Mouse (Mus musculus): ENCODE measurements around the gene Sftpa1.

The Sftpa1 gene

DNA sequence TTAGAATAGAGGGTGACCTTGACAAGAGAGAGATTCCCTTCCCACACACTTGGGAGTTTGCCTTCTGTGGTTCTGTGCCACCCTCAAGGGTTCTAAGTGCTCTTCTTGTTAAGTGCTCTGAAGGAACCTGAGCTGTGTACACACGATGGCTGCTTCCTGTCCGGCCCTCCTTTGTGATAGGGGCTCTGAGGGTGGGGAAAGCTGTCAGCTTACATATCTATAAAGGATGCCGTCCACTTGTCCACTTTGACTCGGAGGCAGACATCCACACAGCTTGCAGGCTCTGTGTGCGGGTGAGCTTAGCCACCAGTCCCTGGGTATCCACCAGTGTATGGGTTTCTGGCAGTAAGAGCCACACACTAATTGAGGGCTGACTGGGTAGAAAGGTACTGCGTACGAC, at the start of gene Sftpa1:
Gene Sftpa1 (plus strand): TSS at position 243 of the 400 bp plus-strand sequence.
- no peak for DNase-seq (ENCODE audit: inconsistent ontology term)

DNA sequence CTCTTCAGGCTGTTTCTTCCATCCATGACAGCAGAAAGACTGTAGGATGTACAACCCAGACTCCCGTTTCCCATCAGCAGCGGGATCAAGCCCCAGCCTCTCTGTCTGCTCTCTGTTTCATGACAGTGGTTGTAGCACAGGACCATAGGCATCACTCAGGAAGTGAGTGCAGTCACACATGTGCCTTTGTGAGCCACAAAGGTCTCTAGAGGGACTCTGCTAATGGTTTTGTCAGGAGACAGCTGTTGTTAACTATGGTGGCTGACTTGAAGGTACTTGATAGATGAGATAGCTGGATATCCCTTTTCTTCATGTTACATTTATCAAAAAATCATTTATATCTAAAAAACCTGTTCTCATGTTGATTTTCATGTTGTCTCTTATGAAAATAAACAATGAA, 49.2 kb upstream of the Sftpa1 start:
- no peak for DNase-seq (ENCODE audit: inconsistent ontology term)

DNA sequence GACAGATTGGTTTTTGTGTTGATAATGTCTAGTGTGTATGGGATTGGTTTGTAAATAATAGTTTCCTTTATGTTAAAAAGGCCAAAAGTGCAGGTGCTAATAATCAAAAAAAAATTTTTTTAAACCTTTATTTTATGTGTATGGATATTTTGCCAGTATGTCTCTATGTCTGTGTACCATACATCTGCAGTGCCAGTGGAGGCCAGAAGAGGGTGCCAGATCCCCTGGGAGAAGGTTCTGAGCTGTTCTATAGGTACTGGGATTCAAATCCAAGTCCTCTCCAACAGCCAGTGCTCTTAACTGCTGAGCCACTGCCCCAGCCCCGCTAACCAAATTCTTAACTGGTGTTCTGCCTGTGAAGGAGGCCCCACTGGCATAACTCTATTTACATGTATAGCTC, 44.1 kb upstream of the Sftpa1 start:
- DNase-seq (ENCODE audit: inconsistent ontology term), result no peak

DNA sequence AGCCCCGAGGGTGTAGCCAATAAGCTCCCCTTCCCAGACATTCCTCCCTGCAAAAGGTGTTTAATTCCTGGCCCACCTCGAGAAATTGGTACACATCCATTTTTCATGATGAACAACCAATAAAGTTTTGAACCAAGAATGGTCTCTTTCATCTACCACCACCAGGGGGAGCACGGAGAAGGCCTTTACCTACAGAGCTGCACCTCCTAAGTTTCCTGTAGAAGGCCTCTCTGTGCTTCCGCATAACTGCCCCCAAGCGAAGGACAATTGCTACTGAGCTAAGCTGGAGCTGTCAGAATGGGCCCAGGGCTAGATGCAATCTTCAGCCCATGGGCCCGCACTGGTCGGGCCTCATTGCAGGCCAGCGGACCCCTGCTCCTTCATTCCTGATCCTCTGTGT, 40.8 kb upstream of the Sftpa1 start:
- DNase-seq (ENCODE audit: inconsistent ontology term), result no peak

DNA sequence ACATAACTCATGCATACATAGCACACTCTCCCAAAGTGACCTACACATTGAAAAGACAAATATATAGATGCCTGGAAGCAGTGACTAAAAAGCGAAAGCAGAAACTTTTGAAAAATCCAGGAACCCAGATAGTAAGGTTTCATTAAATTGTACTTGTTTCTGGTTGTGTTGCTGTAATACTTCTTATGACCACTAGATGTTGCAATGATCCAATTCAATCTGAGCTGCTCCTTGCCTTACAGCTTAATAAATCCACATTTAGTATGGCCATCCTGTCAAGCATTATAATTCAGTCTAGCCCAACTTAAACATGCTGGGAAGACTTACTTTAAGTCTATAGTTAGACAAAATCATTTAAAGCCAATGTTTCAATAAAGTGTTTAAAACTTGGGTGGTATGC, 37.5 kb upstream of the Sftpa1 start:
- DNase-seq (ENCODE audit: inconsistent ontology term), result no peak

DNA sequence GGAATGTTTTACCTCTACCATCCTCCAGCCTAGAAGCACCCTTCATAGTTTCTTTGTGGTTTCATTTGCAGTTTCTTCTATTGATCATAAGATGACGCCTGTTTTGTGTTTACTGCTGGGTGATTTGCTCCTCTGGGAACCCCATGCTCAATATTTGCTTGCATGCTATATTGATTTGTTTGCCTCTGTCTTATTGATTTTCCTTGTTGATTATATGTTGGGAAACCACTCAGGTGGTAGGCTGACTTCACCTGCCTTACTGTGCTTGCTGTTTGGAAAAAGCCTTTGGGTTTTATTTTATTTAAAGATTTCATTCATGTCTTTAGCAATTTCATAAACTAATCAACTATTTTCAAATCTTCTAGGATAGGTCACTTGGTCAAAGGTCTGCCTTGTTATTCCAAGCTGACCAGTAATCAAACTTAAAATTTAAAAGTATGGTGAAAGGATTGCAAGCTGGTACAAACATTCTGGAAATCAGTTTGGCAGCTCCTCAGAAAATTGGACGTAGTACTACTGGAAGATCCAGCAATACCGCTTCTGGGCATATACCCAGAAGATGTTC, 35.2 kb upstream of the Sftpa1 start:
- DNase-seq (ENCODE audit: inconsistent ontology term), result no peak

DNA sequence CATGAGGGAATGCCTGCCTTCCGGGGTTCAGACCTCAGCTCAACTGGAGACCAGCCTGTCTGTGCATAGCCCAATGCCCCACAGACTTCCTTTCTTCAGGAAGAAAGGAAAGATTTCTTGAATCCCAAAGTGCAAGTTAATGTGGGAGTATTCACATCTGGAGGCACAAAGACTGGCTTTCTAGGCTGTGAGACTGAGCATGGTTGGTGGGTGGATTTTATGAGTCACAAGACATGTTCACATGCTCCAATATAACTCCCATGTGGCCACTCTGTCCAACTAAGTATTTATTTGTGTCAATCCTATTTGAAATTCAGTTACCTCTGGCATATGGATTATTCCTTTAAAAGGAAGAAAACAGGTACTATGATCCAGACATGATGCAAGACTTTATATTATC, 32.9 kb upstream of the Sftpa1 start:
- DNase-seq (ENCODE audit: inconsistent ontology term), result no peak

DNA sequence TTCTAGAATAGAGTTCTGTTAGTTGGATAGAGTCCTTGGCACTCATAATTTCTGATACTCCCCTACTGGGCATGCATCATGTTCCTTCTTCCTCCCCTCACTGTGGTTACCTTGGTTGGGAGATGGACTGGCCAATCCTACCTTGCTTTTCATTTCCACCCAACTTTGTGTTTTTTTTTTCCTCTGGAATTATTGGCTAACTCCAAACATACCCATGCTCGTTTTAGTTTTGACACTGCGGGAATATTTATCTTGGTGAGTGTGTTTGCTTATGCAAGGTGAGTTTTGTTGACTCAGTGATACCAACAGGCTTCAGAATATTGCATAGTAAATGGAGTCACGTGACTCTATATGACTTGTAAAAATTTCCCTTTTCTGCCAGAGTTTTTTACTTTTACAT, 30.9 kb upstream of the Sftpa1 start:
- DNase-seq (ENCODE audit: inconsistent ontology term), result no peak

DNA sequence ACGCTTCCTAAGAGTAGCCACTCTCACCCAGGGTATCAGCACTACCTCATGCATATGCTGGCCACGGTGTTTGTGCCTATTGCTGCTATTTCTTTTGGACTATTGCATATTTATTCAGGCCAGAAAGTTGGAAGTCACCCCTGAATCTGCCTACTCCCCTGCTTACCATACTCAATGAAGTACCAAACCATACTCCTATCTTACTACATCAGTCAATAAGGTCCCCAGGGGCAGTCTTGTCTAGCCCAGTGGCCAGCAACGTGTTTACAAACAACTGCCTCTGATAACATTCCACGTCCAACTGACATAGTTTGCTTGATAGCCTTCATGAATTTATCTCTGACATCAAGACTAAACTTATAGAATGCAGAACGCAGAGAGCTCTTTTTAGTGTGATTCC, 30.3 kb upstream of the Sftpa1 start:
- DNase-seq (ENCODE audit: inconsistent ontology term), result no peak

DNA sequence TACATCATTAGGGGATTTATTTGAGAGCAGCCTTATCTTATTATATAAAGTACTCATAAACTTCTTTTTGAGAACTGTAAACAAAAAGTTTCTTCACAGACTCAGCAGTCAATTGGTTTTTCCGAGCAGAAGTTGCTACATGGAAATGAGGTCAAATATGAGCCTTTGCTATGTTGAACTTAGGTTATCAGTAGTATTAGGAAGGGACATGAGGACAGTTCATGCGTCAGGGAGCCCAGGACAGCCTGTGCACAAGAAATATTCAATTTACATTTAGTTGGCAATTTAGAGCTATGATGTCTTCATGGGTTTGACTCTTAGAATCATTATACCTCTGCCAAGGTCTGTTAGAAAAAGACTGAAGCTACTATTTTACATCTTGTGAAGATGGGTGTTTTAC, 29.3 kb upstream of the Sftpa1 start:
- DNase-seq (ENCODE audit: inconsistent ontology term), result no peak

DNA sequence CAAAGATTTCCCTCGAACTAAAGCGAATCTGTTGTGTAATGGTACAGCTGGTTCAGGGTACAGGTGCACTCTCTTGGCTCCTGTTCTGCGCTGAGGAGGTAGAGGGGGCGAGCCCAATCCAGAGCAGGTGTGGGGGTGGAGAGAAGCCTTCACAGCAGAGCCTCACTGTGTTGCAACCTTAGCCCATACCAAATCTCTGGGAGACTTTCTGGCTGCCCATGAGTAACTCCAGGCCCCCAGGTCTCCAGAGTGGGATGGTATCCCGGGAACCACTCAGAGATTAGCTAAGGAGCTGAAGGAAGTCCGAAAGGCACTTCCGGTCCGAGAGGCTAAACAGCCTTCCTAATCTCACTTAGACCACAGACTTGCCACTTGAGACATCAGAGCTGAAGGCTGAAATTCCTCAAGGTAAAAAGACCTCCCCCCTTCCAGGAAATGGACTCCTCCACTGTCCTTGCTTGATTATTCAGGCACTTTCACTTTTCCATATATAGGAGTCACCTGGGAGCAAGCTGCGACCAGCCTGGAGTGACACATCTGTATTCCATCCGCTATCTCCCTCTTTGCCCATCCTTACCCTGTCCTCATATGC, 26.6 kb upstream of the Sftpa1 start, which contains the start of gene Mat1a:
Gene Mat1a (plus strand): TSS at position 183 of the 592 bp plus-strand sequence.
- no peak for DNase-seq (ENCODE audit: inconsistent ontology term)

DNA sequence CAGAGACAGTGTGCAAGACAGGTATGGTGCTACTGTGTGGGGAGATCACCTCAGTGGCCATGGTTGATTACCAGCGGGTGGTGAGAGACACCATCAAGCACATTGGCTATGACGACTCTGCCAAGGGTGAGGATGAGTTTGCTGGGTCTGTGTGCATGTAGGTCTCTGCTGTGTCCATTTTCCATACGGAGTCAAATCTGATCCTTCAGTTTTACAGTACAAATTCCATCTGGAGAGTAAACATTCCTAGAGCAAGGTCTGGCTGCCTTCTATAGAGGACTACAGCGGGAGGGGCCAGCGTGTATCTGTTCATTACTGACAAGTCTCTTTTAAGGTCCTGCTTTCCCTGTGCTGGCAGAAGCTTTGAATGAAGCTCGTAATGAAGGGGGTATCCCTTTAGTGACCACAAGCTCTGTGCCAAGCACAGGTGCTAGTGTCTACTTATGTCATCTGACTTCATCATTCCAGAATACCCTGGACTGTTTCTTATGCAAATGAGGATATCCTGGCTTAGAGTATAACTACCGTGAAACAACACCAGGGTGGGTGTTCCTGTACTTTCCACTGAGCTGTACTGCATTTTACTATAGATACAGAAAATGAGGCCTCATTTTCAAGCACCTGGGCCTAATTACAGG, 20.4 kb upstream of the Sftpa1 start:
- no peak for DNase-seq (ENCODE audit: inconsistent ontology term)

DNA sequence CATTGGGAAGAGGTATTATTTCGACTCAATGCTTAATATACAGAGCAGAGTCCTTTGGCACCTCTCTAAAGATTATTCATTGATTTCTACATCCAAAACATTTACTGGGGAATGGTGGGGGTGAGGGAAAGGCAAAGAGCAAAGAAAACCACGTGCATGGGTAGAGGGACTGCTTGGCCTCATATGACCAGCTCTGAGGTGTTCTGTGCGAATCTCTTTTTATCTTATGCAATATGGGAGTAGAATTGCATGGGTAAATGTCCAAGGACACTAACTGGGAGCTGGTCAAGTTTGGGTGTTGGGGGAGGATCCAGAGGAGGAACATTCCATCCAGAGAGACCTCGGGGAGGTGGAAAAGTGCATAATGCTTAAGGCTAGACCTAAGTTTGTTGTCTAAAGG, 18.6 kb upstream of the Sftpa1 start:
- DNase-seq (ENCODE audit: inconsistent ontology term), result no peak

DNA sequence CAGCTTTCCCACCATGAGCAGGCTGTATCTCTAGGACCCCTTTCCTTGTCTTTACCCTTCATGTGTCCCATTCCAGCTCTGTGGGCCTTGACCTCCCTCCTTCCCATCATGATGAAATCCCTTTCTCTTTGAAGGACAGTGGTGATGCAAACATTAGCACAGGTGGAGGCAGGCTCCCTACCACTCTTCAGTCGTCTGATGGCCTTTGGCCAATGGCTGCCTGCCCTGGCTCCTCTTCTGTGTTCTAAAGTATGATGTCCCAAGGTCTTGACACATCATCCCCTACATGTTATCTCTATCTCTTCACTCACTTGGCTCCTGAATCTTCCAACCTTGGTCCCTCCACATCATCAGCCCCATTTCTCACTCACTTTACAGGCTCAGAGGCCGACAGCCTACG, 15.3 kb upstream of the Sftpa1 start:
- DNase-seq (ENCODE audit: inconsistent ontology term), result no peak

DNA sequence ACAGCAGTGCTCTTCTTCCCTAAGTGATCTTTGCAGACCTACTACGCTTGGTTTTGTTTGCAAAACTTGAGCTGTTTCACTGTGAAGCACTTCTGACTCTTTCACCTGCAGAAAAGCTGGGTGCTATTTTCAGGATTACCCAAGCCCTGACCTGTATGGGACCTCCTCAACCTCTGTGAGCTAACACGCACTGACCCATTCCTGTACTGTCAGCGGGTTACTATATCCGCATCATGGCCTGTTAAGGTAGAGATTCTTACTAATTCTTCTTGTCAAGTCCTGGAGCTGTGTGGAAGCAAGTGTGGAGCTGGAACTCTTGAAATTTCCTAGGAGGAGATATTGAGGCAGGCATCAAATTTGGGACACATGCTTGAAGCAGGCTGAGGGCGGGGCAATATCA, 6.9 kb upstream of the Sftpa1 start:
- no peak for DNase-seq (ENCODE audit: inconsistent ontology term)

DNA sequence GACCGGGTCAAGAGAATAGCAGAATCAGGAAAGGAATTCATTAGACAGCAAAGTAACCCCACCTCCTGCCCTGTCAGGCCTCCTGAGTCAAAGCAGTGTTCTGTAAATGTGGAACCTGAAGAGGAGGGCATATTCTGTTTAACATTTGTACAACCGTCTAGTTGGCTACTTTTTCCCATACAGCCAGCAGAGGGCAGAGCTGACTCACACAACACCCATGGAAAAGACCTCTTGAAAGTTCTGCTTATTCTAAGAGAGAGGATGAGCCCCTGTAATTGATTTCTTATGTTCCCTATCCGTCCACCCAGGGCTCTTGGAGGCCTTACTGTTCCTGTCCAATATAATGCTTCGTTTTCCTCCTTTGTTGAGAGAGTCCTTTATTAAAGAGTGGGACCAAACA, 3.6 kb upstream of the Sftpa1 start:
- DNase-seq (ENCODE audit: inconsistent ontology term), result peak; percentile 2

DNA sequence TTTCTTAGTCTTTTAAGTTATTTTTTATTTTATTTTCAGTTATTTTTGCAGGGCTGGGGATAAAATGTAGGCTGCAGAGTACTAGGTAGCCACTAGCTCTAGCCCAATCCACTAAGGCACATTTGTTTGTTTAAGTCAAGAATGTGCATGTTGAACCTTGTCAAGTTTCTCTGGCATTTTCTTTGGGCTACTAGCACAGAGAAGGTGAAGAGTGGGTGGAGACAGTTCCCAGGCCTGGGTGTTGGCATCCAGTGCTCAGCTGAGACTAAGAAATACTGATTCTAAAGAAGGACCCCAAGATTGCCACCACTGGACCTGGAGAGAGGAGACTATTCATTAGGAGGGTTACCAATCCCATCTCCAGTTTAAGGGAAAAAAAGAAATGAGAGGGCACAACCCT, 5.4 kb downstream of the Sftpa1 start:
- DNase-seq (ENCODE audit: inconsistent ontology term), result no peak

DNA sequence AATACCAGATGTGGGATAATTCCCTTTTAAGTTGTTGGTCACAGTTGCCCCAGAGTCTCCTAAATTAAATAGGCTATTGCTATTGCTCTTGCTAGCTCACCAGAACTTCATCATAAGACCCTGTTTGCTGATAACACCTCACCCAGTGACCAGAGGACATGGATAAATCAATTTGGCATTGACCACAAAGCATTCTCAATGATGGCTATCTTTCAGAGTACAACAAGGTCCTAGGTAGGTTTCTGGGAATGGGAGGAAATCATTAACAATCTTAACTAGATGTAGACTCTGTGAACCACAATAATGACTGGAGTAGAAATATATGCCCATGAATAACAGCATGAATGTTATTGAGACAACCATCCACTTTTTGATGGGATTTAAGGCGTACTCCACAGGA, 9.1 kb downstream of the Sftpa1 start:
- no peak for DNase-seq (ENCODE audit: inconsistent ontology term)

DNA sequence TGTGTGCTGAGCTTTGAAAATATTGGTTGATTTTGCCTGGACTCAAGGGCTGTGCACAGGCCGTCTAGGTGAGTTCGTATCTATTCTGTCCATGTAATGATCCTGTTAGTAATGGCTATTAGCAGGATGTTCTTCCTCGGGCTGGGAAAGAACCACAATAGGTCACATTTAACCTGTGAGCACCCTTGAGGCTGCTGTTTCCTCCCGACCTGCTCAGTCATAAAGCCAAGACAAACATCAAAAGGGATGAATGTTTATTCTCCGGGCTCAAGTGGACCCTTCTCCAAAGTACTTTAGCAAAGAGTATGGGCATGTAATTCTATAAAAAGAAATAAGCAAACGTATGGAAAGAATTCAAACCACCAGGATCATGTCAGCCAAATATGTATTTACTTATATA, 14.5 kb downstream of the Sftpa1 start:
- DNase-seq (ENCODE audit: inconsistent ontology term), result no peak

DNA sequence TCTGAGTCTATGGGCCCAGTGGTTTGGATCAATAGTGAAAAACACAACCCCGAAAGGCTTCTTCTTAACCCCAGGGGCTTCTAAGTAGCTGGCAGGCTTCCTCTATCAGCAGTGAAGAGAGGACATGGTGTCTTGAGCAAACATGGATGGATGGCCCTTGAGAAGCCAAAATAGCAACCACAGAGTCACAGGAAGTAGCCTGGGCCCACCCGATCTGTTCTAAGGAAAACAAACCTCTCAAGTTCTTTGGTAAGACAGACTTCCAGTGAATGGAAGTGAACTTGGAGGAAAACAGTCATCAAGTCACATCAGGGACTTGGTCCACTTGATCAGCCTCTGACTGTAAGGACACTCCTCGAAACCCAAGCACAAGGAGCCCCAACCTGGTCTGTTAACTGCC, 15.3 kb downstream of the Sftpa1 start:
- DNase-seq (ENCODE audit: inconsistent ontology term), result no peak

DNA sequence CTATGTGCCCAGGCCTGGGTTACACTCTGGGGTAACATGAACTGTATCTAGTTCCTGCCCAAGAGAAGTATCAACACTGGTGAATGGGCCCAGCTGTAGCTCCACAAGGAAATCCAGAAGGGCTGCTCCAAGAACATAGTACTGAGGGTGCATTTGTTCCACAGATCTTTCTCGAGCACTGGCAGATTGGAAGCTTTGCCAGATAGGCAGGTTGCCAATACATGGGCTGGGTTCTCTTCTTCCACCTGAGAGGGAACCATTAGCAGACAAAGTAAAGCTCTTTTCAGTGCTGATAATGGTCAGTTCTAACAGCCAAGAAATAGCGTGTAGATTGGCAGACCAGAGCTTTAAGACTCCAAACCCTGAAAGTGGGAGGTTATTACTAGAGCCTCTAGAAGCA, 15.8 kb downstream of the Sftpa1 start:
- DNase-seq (ENCODE audit: inconsistent ontology term), result no peak

DNA sequence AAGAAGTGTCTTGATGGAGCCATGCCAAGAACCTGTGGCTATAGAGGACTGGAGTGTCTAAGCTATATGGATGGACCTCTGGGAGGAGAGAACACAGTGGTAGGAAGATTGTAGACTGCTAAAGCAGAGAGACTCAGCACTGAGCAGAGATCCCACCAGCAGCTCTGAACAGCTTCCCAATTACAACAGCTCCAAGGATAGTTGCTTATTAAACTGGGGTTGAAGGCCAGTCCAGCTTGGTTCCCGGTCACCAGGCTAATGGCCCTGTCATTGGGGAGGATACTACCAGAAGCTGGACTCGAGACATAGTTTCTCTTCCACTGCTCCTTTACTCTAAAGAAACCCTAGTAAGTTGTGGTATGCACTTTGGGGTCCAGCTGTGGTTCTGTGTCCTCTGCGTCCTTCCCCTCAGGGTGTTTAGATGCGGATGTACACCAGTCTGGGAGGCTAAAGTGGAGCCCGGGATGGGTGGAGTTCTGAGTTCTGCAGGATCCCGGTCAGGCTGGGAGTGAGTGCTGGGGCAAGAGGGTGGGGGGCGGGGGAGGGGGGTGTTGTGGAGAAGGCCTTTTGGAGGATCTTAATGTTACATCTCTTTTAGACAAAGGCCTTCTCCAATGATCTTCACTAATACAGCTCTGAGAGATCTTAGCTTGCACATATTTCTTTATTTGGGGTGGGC, 19.8 kb downstream of the Sftpa1 start, which contains the start of gene Mbl1:
Gene Mbl1 (plus strand): TSS at position 239 of the 679 bp plus-strand sequence.
- DNase-seq (ENCODE audit: inconsistent ontology term), result no peak

DNA sequence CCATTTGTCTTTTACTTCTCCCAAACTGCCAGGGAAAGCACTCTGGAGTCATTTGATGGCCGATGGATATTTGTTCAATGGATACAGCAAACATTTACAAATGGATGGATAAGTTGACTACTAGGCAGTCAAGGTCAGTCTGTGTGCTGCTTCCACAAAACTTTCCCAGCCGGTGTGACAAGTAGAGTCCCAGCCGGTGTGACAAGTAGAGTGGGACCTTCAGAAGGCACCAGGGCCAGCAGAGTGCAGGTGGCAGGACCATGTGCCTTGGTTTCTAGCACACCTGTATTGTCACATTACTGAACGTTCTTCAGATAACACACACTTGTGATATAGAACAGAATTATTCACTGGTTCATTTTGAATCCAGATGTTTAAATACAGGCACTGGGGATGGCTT, 28.5 kb downstream of the Sftpa1 start:
- DNase-seq (ENCODE audit: inconsistent ontology term), result no peak

All from Muller cell, postnatal 12 days (primary cell).